ENCODE assay signal across 11 mouse cellular contexts in genomic region chr12:70360276-70360675, GRCm38 (mm10). TPM values are rescaled to one million over a fixed set of nuclear protein-coding genes. Genes with fewer than 3 reads are reported as not detected.
A peak's percentile ranks its signal among the peaks of the same experiment; 100 is the strongest.
DNase-seq lines count a peak whose midpoint lies in the region; ATAC-seq and TF ChIP-seq lines count a peak whose summit lies in the region.
"Had no signal": no experiment of that assay in that cellular context is flagged by ENCODE, and none has a peak within 500 bp of the region (broad histone marks: within the 10 kb centered on the region; RNA-seq: fewer than 3 reads in every experiment).

No protein-coding gene starts in this region.

- H3K9ac ChIP-seq in hindbrain, embryonic 12.5 days, result no peak overlapping the region
- no peak overlapping the region for H3K9ac ChIP-seq in hindbrain, postnatal 0 days (replicated peaks; ENCODE audit: low read length)
- H3K9ac ChIP-seq: heart, embryonic 13.5 days; limb, embryonic 12.5 days had no signal

- peaks cover 9% of the 10 kb centered on the region for H3K27me3 ChIP-seq in hindbrain, embryonic 10.5 days (ENCODE audit: insufficient read depth, poor library complexity, severe bottlenecking)
- 0 out of 2 replicates have a peak, but pooled peaks cover 6% of the 10 kb centered on the region for H3K27me3 ChIP-seq in hindbrain, embryonic 12.5 days
- H3K27me3 ChIP-seq in hindbrain, postnatal 0 days (ENCODE audit: insufficient read depth, low read length), result no peaks in the 10 kb centered on the region
- H3K27me3 ChIP-seq: limb, embryonic 12.5 days had no signal

- no peak for DNase-seq in hindbrain, embryonic 10.5 days (ENCODE audit: low spot score)
- peak; percentile 29 for DNase-seq in thymus, postnatal 14 days
- no peak for DNase-seq in thymus, postnatal 0 days (ENCODE audit: low spot score)
- no peak for DNase-seq in hindbrain, postnatal 0 days (ENCODE audit: low spot score)
- DNase-seq in thymus, postnatal 4 days, result peak; percentile 39
- no peak for DNase-seq in gastrocnemius, postnatal 36 days
- DNase-seq in heart, adult 8-10 months (ENCODE audit: low spot score), result no peak
- DNase-seq: adrenal gland, adult 8-10 months had no signal

- H3K36me3 ChIP-seq in hindbrain, embryonic 10.5 days, result no peaks in the 10 kb centered on the region
- H3K36me3 ChIP-seq in hindbrain, embryonic 12.5 days, result no peaks in the 10 kb centered on the region
- no peaks in the 10 kb centered on the region for H3K36me3 ChIP-seq in hindbrain, postnatal 0 days (ENCODE audit: insufficient read depth, low read length)
- H3K36me3 ChIP-seq: heart, embryonic 13.5 days; limb, embryonic 12.5 days had no signal

- no peaks in the 10 kb centered on the region for H3K9me3 ChIP-seq in hindbrain, embryonic 10.5 days
- no peaks in the 10 kb centered on the region for H3K9me3 ChIP-seq in hindbrain, embryonic 12.5 days (replicated peaks)
- no peaks in the 10 kb centered on the region for H3K9me3 ChIP-seq in hindbrain, postnatal 0 days (ENCODE audit: low read length)
- H3K9me3 ChIP-seq: heart, embryonic 13.5 days; limb, embryonic 12.5 days had no signal

- 81% methylated on average over 5 of the region's 5 CpGs for WGBS in hindbrain, embryonic 10.5 days
- 87% methylated on average over 5 of the region's 5 CpGs for WGBS in hindbrain, embryonic 12.5 days
- 87% methylated on average over 5 of the region's 5 CpGs for WGBS in hindbrain, postnatal 0 days

- H3K4me3 ChIP-seq in hindbrain, embryonic 10.5 days, result no peak overlapping the region
- no peak overlapping the region for H3K4me3 ChIP-seq in hindbrain, embryonic 12.5 days
- no peak overlapping the region for H3K4me3 ChIP-seq in hindbrain, postnatal 0 days (ENCODE audit: low read length)
- H3K4me3 ChIP-seq: heart, embryonic 13.5 days; limb, embryonic 12.5 days had no signal

- peaks cover 45% of the 10 kb centered on the region for H3K4me1 ChIP-seq in hindbrain, embryonic 10.5 days (replicated peaks)
- peaks cover 21% of the 10 kb centered on the region for H3K4me1 ChIP-seq in hindbrain, embryonic 12.5 days
- 0 out of 2 replicates have a peak, but pooled peaks cover 5% of the 10 kb centered on the region for H3K4me1 ChIP-seq in hindbrain, postnatal 0 days (ENCODE audit: insufficient read depth, low read length)
- H3K4me1 ChIP-seq: heart, embryonic 13.5 days; limb, embryonic 12.5 days had no signal

- H3K4me2 ChIP-seq in hindbrain, embryonic 12.5 days (replicated peaks), result no peak overlapping the region
- no peak overlapping the region for H3K4me2 ChIP-seq in hindbrain, postnatal 0 days (ENCODE audit: low read depth, low read length)
- H3K4me2 ChIP-seq: heart, embryonic 13.5 days; limb, embryonic 12.5 days had no signal

- intact Hi-C loops in gastrocnemius, postnatal 36 days (cut with DNase I), result no loop called here

- peak; percentile 35 for TF ChIP-seq CTCF in hindbrain, postnatal 0 days (IDR thresholded peaks at IDR 0.05; ENCODE audit: low read depth)

- no peak for ATAC-seq in hindbrain, embryonic 12.5 days (ENCODE audit: low FRiP score)
- peak; percentile 51; the same call in 1 of the 2 replicates for ATAC-seq in hindbrain, postnatal 0 days

- 0 out of 2 replicates have a peak overlapping the region, but pooled peaks have one; percentile 29 for H3K27ac ChIP-seq in hindbrain, embryonic 10.5 days
- no peak overlapping the region for H3K27ac ChIP-seq in hindbrain, embryonic 12.5 days
- no peak overlapping the region for H3K27ac ChIP-seq in hindbrain, postnatal 0 days
- H3K27ac ChIP-seq: heart, embryonic 13.5 days; limb, embryonic 12.5 days had no signal

RNA-seq across cellular contexts. Expression of gene Trim9, which starts 12.9 kb away (rescaled TPM):
- polyA plus RNA-seq in hindbrain, embryonic 10.5 days (2016; fragmentation: Nextera tagmentation; extraction: Ambion mirVana), result 16.7 and 21.6 TPM in 2 replicates
- polyA plus RNA-seq in hindbrain, embryonic 12.5 days (2016; fragmentation: Nextera tagmentation; extraction: Ambion mirVana), result 25.6 and 27.8 TPM in 2 replicates
- polyA plus RNA-seq in thymus, postnatal 0 days (2015; fragmentation: Nextera tagmentation; extraction: Ambion mirVana), result 0.25 and 0.36 TPM in 2 replicates
- 214 and 239 TPM in 2 replicates for total RNA-seq in hindbrain, postnatal 0 days (2014; rRNA removed)
- polyA plus RNA-seq in hindbrain, postnatal 0 days (2015; fragmentation: Nextera tagmentation; extraction: Ambion mirVana), result 102 and 105 TPM in 2 replicates
- total RNA-seq in gastrocnemius, postnatal 36 days (2021), result under 1 TPM in 1 of 2 experiments, not detected in 1; 0.10 TPM
- total RNA-seq in heart, adult 8-10 months (2022), result under 1 TPM in 3 of 4 experiments, not detected in 1; 0.09 to 0.19 (median 0.11) TPM

Comparison
In these comparisons a context has a peak if more than half of its experiments do, and no peak if none do; other contexts are left out.
1. DNase-seq: peak in thymus, postnatal 14 days (single experiment) and thymus, postnatal 4 days (single experiment); none in hindbrain, embryonic 10.5 days (single experiment), thymus, postnatal 0 days (single experiment), hindbrain, postnatal 0 days (single experiment), gastrocnemius, postnatal 36 days (0 of 2) and heart, adult 8-10 months (single experiment).
2. RNA of gene Trim9, which starts 12.9 kb away (polyA plus RNA-seq): 102 to 105 TPM in hindbrain, postnatal 0 days, 25.6 to 27.8 TPM in hindbrain, embryonic 12.5 days and 16.7 to 21.6 TPM in hindbrain, embryonic 10.5 days; 0.25 to 0.36 TPM in thymus, postnatal 0 days; every median in the first group is over 10 times any median in the second.